Mouse (Mus musculus) gastrocnemius, adult 18-20 months (tissue): ENCODE measurements around the gene Wnt4. TPM values are rescaled to one million over a fixed set of nuclear protein-coding genes. Genes with fewer than 3 reads are reported as not detected.

Experiments used
- DNase-seq: peaks from one replicate; pipeline ENCODE4 v3.0.0; 2021; ENCODE audit warnings: low spot score
- long read RNA-seq, 2 experiments: library from polyadenylated mRNA; stranded (forward); transcript quantifications; one replicate each; pipeline ENCODE4 v2.0.0; 2021
- total RNA-seq, 2 experiments: library from RNA; stranded (reverse); gene quantifications; 2 replicates each; pipeline ENCODE4 v1.2.3; 2021

The Wnt4 gene
- 10 to 100 TPM; 11.3 to 12.9 TPM for total RNA-seq
- long read RNA-seq, experiment 1, full-length matches to known transcripts, result 111 of 121 reads
- long read RNA-seq, experiment 1, partial matches to known transcripts, result 1 of 121 reads
- long read RNA-seq, experiment 1, other reads (novel, unspliced or antisense), result 9 of 121 reads
- long read RNA-seq, experiment 2, full-length matches to known transcripts, result 54 of 64 reads
- long read RNA-seq, experiment 2, partial matches to known transcripts, result 3 of 64 reads
- long read RNA-seq, experiment 2, other reads (novel, unspliced or antisense), result 7 of 64 reads

DNA sequence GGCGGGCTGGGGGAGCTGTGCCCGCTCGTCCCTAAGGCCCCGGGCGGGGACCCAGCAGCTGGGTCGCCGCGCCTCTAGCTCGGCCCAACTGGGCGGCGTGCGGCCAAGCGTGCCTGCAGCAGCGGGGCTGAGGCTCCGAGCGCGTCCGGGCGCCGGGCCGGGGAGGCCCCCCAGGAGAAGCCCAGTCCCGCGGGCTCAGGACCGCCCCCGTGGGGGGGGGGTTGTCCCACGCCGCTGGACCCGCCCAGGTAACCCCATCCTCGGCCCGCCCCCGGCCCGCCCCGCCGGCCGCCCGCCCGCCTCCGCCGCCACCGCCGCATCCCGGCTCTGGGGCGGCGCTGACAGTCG lies at the start of gene Wnt4:
Gene Wnt4 (plus strand): TSS at position 324 of the 348 bp plus-strand sequence.
- DNase-seq, result peak; percentile 63

- DNase-seq, result no peak
Measured at GRCm38 (mm10) chr4:137228566-137229115, 48.6 kb upstream of the Wnt4 start.

- no peak for DNase-seq
Measured at GRCm38 (mm10) chr4:137231494-137232470, 45.5 kb upstream of the Wnt4 start.

DNA sequence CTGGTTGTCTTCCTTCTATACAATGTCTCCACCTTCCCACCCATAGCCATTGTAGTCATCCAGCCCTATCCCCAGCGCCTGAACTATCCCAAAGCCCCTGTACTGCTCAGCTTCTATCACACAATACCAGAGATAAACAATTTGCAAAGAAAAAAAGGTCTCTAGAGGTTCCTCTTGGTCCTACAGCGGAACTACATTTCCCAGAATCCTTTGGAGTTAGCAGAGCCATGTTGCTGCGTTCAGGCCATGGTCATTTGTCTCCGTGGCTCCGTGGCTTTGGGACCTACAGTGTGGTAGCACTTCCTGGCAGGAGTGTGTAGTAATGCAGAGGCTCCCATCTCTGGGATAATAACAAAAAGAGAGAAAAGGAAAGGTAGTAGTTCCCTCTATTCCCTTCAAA lies 43.7 kb upstream of the Wnt4 start:
- no peak for DNase-seq

DNA sequence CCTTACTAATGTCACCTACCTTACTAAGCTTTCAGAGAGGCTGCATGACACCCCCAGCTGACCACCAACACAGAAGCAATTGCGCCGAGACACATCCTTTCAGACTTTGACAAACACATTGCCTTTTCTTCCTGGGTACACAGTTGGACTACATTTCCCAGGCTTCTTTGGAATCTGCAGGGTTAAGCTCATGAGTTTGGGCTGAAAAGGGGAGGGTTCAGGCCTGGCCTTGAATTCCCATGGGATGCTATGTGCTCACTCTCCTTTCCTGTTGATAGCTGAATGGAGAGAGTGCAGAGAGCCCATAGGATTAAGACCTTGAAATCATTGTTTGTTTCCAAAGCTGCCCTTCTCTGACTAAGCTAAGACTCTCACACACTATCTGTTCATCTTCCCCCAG lies 42.8 kb upstream of the Wnt4 start:
- DNase-seq, result no peak

DNA sequence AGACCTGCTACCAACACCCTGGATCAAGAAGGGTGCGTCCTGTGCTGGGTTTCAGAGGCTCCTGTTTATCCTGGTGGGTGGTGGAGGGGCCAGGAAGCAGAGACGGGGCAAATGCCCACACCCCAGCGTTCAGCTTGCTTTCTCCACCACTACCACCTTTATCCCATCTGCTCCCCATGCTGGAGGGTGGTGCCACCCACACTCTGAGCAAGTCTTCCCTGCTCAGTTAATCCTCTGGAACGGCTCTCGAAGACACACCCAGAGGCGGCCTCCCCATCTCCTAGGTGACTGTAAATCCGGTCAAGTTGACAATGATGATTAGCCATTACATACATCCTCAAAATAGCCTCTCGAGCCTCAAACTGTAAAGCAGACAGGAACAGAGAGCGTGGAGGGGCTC lies 41.9 kb upstream of the Wnt4 start:
- no peak for DNase-seq

- DNase-seq, result no peak
Measured at GRCm38 (mm10) chr4:137244883-137245282, 32.4 kb upstream of the Wnt4 start.

GRCm38 (mm10) chr4:137250333-137250732 lies 27.0 kb upstream of the Wnt4 start:
- no peak for DNase-seq

DNA sequence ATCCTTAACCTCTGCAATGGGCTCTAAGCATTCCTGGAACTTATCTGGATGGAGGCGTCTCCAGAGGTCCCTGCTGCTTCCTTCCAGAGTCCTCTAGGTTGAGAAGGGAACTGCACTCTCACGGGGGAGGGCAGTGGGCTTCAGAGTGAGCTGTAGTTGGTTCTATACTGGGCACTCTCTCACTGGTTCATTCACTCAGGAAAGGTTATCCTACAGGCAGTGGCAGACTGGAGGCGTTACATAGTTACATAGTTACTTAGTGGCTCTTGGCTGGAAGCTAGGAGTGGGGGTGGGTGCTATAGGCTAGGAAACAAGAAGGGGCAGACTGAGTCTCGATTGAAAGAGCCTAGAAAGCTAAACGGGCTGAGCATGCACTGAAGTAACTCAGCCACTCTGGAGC lies 26.4 kb upstream of the Wnt4 start:
- no peak for DNase-seq

GRCm38 (mm10) chr4:137253601-137254000 lies 23.7 kb upstream of the Wnt4 start:
- DNase-seq, result no peak

GRCm38 (mm10) chr4:137254206-137254976 lies 22.9 kb upstream of the Wnt4 start:
- DNase-seq, result no peak

DNA sequence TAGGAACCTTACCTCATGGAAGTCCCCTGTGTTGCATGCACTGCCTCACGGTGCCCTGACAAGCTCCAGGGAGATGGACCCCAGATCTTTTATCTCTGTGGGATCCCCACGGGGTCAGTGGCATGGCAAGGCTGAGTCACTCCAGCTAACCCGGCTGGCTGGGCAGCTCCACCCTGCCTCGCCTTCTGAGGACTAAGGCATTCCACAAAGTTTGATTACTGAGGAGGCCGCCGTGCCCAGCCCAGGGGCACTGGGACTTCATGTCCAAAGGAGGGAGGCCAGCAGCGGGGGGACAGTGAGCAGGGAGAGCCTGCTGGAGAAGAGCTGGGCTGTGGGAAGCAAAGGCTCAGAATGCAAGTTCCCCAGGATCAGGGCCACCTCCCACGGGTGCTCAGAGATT lies 21.7 kb upstream of the Wnt4 start:
- no peak for DNase-seq

- no peak for DNase-seq
Measured at GRCm38 (mm10) chr4:137261826-137262225, 15.5 kb upstream of the Wnt4 start.

- DNase-seq, result no peak
Measured at GRCm38 (mm10) chr4:137264066-137264465, 13.2 kb upstream of the Wnt4 start.

GRCm38 (mm10) chr4:137265116-137265515 lies 12.2 kb upstream of the Wnt4 start:
- no peak for DNase-seq

GRCm38 (mm10) chr4:137268541-137268940 lies 8.7 kb upstream of the Wnt4 start:
- no peak for DNase-seq

GRCm38 (mm10) chr4:137271856-137272255 lies 5.4 kb upstream of the Wnt4 start:
- DNase-seq, result no peak

GRCm38 (mm10) chr4:137274304-137274703 lies 3.0 kb upstream of the Wnt4 start:
- DNase-seq, result no peak

DNA sequence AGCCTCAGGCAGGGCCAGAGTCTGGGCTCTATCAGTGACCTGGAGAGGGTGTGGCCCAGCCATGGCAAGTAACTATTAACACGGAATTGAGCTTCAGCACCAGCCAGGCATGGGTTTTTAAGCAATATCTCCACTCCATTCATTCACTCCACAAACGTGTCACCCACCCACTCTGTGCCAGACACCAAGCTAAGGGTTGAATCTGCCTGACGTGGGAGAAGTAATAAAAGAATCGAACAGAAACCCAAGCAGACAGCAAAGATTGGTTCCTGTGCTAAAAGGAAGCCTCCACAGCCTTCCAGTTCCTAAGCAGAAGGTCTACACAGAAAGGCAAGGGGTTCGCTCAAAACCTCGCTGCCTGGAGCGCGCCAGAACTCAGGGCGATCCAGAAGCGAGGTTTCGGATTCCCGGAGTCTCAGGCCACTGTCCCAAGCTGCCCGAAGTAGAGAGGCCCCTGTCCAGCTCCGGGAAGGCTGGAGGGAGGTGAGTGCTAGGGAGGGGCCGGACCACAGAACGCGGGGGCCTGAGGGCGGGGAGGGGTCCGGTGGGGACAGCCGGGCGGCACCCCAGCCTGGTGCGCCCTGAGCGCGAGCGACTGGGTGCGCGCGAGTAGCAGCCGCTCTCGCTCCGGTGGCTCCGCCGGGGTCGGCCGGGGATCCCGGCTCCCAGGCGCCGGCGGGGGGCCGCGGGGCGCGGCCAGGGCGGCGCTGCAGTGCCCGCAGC lies 685 bp upstream of the Wnt4 start:
- DNase-seq, result peak; percentile 36

DNA sequence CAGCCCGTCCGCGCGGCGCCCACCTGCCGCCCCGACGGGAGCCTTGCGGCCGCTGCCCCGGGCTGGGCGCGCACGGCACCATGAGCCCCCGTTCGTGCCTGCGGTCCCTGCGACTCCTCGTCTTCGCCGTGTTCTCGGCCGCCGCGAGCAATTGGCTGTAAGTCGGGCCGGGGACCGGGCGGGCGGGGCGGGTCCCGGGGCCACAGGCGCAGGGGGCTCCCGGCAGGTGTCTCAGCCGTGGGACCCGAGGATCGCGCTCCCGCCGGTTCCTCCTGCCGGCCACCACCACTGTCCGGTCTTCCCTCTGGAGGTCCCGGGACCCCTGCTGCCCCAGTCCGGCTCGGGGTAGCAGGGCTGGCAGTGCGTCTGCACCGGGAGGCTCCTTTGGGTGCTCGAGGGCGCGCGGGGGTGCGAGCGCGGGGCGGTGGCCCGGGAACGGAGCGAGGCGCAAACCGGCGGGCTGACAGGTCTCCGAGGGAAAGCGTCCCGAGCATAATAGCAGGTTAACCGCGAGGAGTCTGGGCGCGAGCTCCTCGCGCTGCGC lies 383 bp downstream of the Wnt4 start:
- no peak for DNase-seq
